11 mouse cellular contexts compared by ENCODE assay signal in the genomic region with DNA sequence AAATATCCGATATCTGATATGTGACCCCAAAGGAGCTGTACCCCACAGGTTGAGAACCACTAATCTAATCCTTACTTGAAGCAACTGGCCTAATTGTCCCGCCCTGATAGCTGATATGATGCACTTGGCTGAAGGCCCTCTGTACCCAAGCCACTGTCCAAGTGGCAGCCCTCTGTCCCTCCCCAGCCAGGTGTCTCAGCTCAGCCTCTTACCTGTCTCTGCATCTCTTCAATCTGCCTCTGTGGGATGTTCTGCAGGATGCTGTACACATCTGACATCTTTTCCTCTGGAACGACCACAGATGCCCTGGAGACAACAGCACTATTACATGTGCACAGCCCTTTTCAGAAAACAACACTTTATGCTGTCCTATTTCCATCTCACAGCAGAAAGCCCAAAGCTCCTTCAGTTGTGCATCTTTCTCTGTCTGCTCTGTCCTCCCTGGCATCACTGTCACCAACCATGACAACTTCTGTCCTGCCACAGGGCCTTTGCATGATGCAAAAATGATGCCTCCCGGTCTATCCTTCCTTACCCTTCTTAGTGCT. TPM values are rescaled to one million over a fixed set of nuclear protein-coding genes. Genes with fewer than 3 reads are reported as not detected.
DNase-seq lines count a peak whose midpoint lies in the region; ATAC-seq and TF ChIP-seq lines count a peak whose summit lies in the region.
"Had no signal": no experiment of that assay in that cellular context is flagged by ENCODE, and none has a peak within 500 bp of the region (broad histone marks: within the 10 kb centered on the region; RNA-seq: fewer than 3 reads in every experiment).

No protein-coding gene starts in this region.

- H3K4me1 ChIP-seq in heart, embryonic 16.5 days (ENCODE audit: control insufficient read depth, insufficient read depth, low read length) = peaks cover 9% of the 10 kb centered on the region
- H3K4me1 ChIP-seq in lung, embryonic 15.5 days = peaks cover 20% of the 10 kb centered on the region
- H3K4me1 ChIP-seq in lung, postnatal 0 days (ENCODE audit: insufficient read depth, low read depth, low read length) = peaks cover 5% of the 10 kb centered on the region; the same call in 1 of the 2 replicates
- peaks cover 3% of the 10 kb centered on the region for H3K4me1 ChIP-seq in midbrain, embryonic 15.5 days

- 81% methylated on average over 4 of the region's 4 CpGs for WGBS in heart, embryonic 16.5 days
- 72% methylated on average over 4 of the region's 4 CpGs for WGBS in lung, embryonic 15.5 days
- 82% methylated on average over 4 of the region's 4 CpGs for WGBS in lung, postnatal 0 days
- WGBS in midbrain, embryonic 15.5 days = 93% methylated on average over 4 of the region's 4 CpGs

- DNase-seq in heart, postnatal 14 days = no peak
- no peak for DNase-seq in lung, postnatal 0 days (ENCODE audit: low spot score)
- DNase-seq in cerebellum, postnatal 25 days = peak; percentile 71 to 72
- no peak for DNase-seq in thymus, postnatal 36 days
- DNase-seq: right cerebral cortex, postnatal 25 days; thymus, postnatal 4 days had no signal

- H3K4me3 ChIP-seq in heart, embryonic 16.5 days (ENCODE audit: low read length) = no peak overlapping the region
- no peak overlapping the region for H3K4me3 ChIP-seq in lung, embryonic 15.5 days
- no peak overlapping the region for H3K4me3 ChIP-seq in lung, postnatal 0 days (ENCODE audit: low read depth, low read length)
- no peak overlapping the region for H3K4me3 ChIP-seq in midbrain, embryonic 15.5 days
- H3K4me3 ChIP-seq: forebrain, embryonic 10.5 days had no signal

- H3K27ac ChIP-seq in heart, embryonic 16.5 days (ENCODE audit: low read length) = peak overlapping the region; percentile 38
- H3K27ac ChIP-seq in lung, embryonic 15.5 days = peak overlapping the region; percentile 83
- H3K27ac ChIP-seq in lung, postnatal 0 days (ENCODE audit: low read length) = no peak overlapping the region
- no peak overlapping the region for H3K27ac ChIP-seq in midbrain, embryonic 15.5 days

- no peaks in the 10 kb centered on the region for H3K27me3 ChIP-seq in heart, embryonic 16.5 days (ENCODE audit: control insufficient read depth, insufficient read depth, low read length)
- H3K27me3 ChIP-seq in lung, embryonic 15.5 days = no peaks in the 10 kb centered on the region
- H3K27me3 ChIP-seq in lung, postnatal 0 days (replicated peaks; ENCODE audit: insufficient read depth, low read length) = no peaks in the 10 kb centered on the region
- H3K27me3 ChIP-seq in midbrain, embryonic 15.5 days (replicated peaks) = no peaks in the 10 kb centered on the region
- H3K27me3 ChIP-seq: CH12.LX had no signal

- H3K36me3 ChIP-seq in heart, embryonic 16.5 days (ENCODE audit: control insufficient read depth, insufficient read depth) = peaks cover 14% of the 10 kb centered on the region
- peaks cover 24% of the 10 kb centered on the region for H3K36me3 ChIP-seq in lung, embryonic 15.5 days
- peaks cover 14% of the 10 kb centered on the region; the same call in 1 of the 2 replicates for H3K36me3 ChIP-seq in lung, postnatal 0 days (ENCODE audit: insufficient read depth, low read length)
- H3K36me3 ChIP-seq in midbrain, embryonic 15.5 days (replicated peaks) = peaks cover 6% of the 10 kb centered on the region

- TF ChIP-seq CTCF in lung, postnatal 0 days (IDR thresholded peaks at IDR 0.05) = no peak

- intact Hi-C loops in heart, postnatal 14 days (cut with DNase I) = no loop called here

- no peak overlapping the region for H3K4me2 ChIP-seq in heart, embryonic 16.5 days (ENCODE audit: low read depth, low read length)
- no peak overlapping the region for H3K4me2 ChIP-seq in lung, embryonic 15.5 days
- no peak overlapping the region for H3K4me2 ChIP-seq in lung, postnatal 0 days (replicated peaks; ENCODE audit: low read depth, low read length)
- H3K4me2 ChIP-seq in midbrain, embryonic 15.5 days = no peak overlapping the region

- no peaks in the 10 kb centered on the region for H3K9me3 ChIP-seq in heart, embryonic 16.5 days (replicated peaks; ENCODE audit: control insufficient read depth, low read length)
- no peaks in the 10 kb centered on the region for H3K9me3 ChIP-seq in lung, embryonic 15.5 days
- H3K9me3 ChIP-seq in lung, postnatal 0 days (ENCODE audit: low read length) = no peaks in the 10 kb centered on the region
- H3K9me3 ChIP-seq in midbrain, embryonic 15.5 days = no peaks in the 10 kb centered on the region
- H3K9me3 ChIP-seq: forebrain, embryonic 10.5 days had no signal

- TF ChIP-seq EP300 in lung, postnatal 0 days (IDR thresholded peaks at IDR 0.05) = no peak

- H3K9ac ChIP-seq in heart, embryonic 16.5 days (ENCODE audit: low read length) = no peak overlapping the region
- no peak overlapping the region for H3K9ac ChIP-seq in lung, embryonic 15.5 days
- H3K9ac ChIP-seq in lung, postnatal 0 days (replicated peaks; ENCODE audit: low read depth) = no peak overlapping the region
- no peak overlapping the region for H3K9ac ChIP-seq in midbrain, embryonic 15.5 days

- no peak for ATAC-seq in heart, embryonic 16.5 days (replicated peaks; ENCODE audit: extremely low read depth, insufficient read depth, low FRiP score)
- no peak for ATAC-seq in lung, embryonic 15.5 days (ENCODE audit: borderline replicate concordance, extremely low read depth, low FRiP score, low TSS enrichment)
- ATAC-seq in lung, postnatal 0 days = no peak
- no peak for ATAC-seq in midbrain, embryonic 15.5 days (replicated peaks)

RNA-seq across cellular contexts. Expression of gene Ext2, which starts 31.5 kb away (rescaled TPM):
- 70.1 and 70.6 TPM in 2 replicates for polyA plus RNA-seq in heart, embryonic 16.5 days (2015; fragmentation: Nextera tagmentation; extraction: Ambion mirVana)
- total RNA-seq in heart, postnatal 14 days (2021) = 10 to 100 TPM; 48.8 to 49.9 TPM
- 125 and 134 TPM in 2 replicates for polyA plus RNA-seq in lung, embryonic 15.5 days (2015; fragmentation: Nextera tagmentation; extraction: Ambion mirVana)
- 69.6 and 76.6 TPM in 2 replicates for polyA plus RNA-seq in lung, postnatal 0 days (2015; fragmentation: Nextera tagmentation; extraction: Ambion mirVana)
- polyA plus RNA-seq in midbrain, embryonic 15.5 days (2015; fragmentation: Nextera tagmentation; extraction: Ambion mirVana) = 76.4 and 79.4 TPM in 2 replicates

RNA-seq across cellular contexts. Expression of gene Accs, which starts 58.9 kb away (rescaled TPM):
- 5.6 and 6.3 TPM in 2 replicates for polyA plus RNA-seq in heart, embryonic 16.5 days (2015; fragmentation: Nextera tagmentation; extraction: Ambion mirVana)
- total RNA-seq in heart, postnatal 14 days (2021) = 1 to 10 TPM; 3.4 to 5.0 TPM
- 7.4 and 9.2 TPM in 2 replicates for polyA plus RNA-seq in lung, embryonic 15.5 days (2015; fragmentation: Nextera tagmentation; extraction: Ambion mirVana)
- polyA plus RNA-seq in lung, postnatal 0 days (2015; fragmentation: Nextera tagmentation; extraction: Ambion mirVana) = 5.7 and 6.0 TPM in 2 replicates
- 5.1 and 5.2 TPM in 2 replicates for polyA plus RNA-seq in midbrain, embryonic 15.5 days (2015; fragmentation: Nextera tagmentation; extraction: Ambion mirVana)

Comparison
In these comparisons a context has a peak if more than half of its experiments do, and no peak if none do; other contexts are left out.
1. H3K27ac ChIP-seq: peak in heart, embryonic 16.5 days (single experiment) and lung, embryonic 15.5 days (single experiment); none in lung, postnatal 0 days (single experiment) and midbrain, embryonic 15.5 days (single experiment).
2. DNase-seq: peak in cerebellum, postnatal 25 days (2 of 2); none in heart, postnatal 14 days (0 of 2), lung, postnatal 0 days (single experiment) and thymus, postnatal 36 days (0 of 2).